Mouse (Mus musculus): Measurements from ENCODE around the gene Tbrg1. TPM values are rescaled to one million over a fixed set of nuclear protein-coding genes. Genes with fewer than 3 reads are reported as not detected.

The Tbrg1 gene
- total RNA-seq, 2 experiments from 2014 or later, result 102 to 112 TPM

Other genes starting within 250 kb of the Tbrg1 start
- 1 to 10 TPM in 1 of 2 experiments, under 1 TPM in 1; 0.56 to 1.0 TPM for gene Robo3, start 224.1 kb downstream of the Tbrg1 start, total RNA-seq (2021)
- 10 to 100 TPM; 31.3 to 33.2 TPM for gene Msantd2, start 168.0 kb downstream of the Tbrg1 start, total RNA-seq (2021)
- gene Esam, start 129.2 kb downstream of the Tbrg1 start, total RNA-seq (2021), result 10 to 100 TPM; 51.7 to 55.5 TPM
- gene Vsig2, start 118.1 kb downstream of the Tbrg1 start, total RNA-seq (2021), result 1 to 10 TPM; 5.8 to 7.3 TPM
- gene Nrgn, start 104.4 kb downstream of the Tbrg1 start, total RNA-seq (2021), result 1 to 10 TPM; 4.1 to 6.7 TPM
- 10 to 100 TPM; 17.4 to 18.4 TPM for gene Siae, start 101.6 kb downstream of the Tbrg1 start, total RNA-seq (2021)
- gene Spa17, start 43.6 kb downstream of the Tbrg1 start, total RNA-seq (2021), result 1 to 10 TPM; 2.3 to 3.4 TPM
- not detected for gene Panx3, start 11.9 kb upstream of the Tbrg1 start, total RNA-seq (2021)
- not detected for gene Olfr160, start 58.9 kb upstream of the Tbrg1 start, total RNA-seq (2021)
- not detected for gene Olfr874, start 87.8 kb upstream of the Tbrg1 start, total RNA-seq (2021)
- not detected for gene Olfr875, start 114.5 kb upstream of the Tbrg1 start, total RNA-seq (2021)
- gene Olfr876, start 145.7 kb upstream of the Tbrg1 start, total RNA-seq (2021), result not detected
- not detected for gene Olfr877, start 197.0 kb upstream of the Tbrg1 start, total RNA-seq (2021)
- not detected for gene Olfr145, start 239.4 kb upstream of the Tbrg1 start, total RNA-seq (2021)

Data from adrenal gland, postnatal 4 days (tissue).